Comparison of ENCODE assay signal across 16 mouse cellular contexts in genomic region chr1:137302757-137303422, GRCm38 (mm10).
"Had no signal": no experiment of that assay in that cellular context is flagged by ENCODE, and none has a peak within 500 bp of the region (broad histone marks: within the 10 kb centered on the region; RNA-seq: fewer than 3 reads in every experiment).

No protein-coding gene starts in this region.

- H3K9ac ChIP-seq: kidney, embryonic 15.5 days; liver, embryonic 15.5 days; neural tube, embryonic 13.5 days had no signal

- H3K4me3 ChIP-seq: kidney, embryonic 15.5 days; left cerebral cortex, adult 2 months; limb, embryonic 10.5 days; liver, embryonic 15.5 days; neural tube, embryonic 13.5 days had no signal

- H3K9me3 ChIP-seq: kidney, embryonic 15.5 days; limb, embryonic 10.5 days; liver, embryonic 15.5 days; neural tube, embryonic 13.5 days had no signal

- H3K27me3 ChIP-seq: kidney, embryonic 15.5 days; liver, embryonic 15.5 days; neural tube, embryonic 13.5 days had no signal

- H3K4me2 ChIP-seq: kidney, embryonic 15.5 days; liver, embryonic 11.5 days; liver, embryonic 15.5 days; neural tube, embryonic 13.5 days had no signal

- H3K36me3 ChIP-seq: kidney, embryonic 15.5 days; limb, embryonic 10.5 days; liver, embryonic 15.5 days; neural tube, embryonic 13.5 days had no signal

- DNase-seq: kidney, adult 2 months; kidney, postnatal 14 days; lung, adult 2 months; lung, postnatal 36 days; right cerebral cortex, adult 18-20 months; right cerebral cortex, postnatal 25 days; thymus, adult 2 months; thymus, postnatal 25 days had no signal

- H3K4me1 ChIP-seq: kidney, embryonic 15.5 days; limb, embryonic 10.5 days; liver, embryonic 15.5 days; neural tube, embryonic 13.5 days had no signal

- ATAC-seq: lung, postnatal 0 days had no signal

- H3K27ac ChIP-seq: kidney, embryonic 15.5 days; left cerebral cortex, adult 2 months; limb, embryonic 10.5 days; liver, embryonic 15.5 days; neural tube, embryonic 13.5 days; stomach, postnatal 0 days had no signal
